Mouse (Mus musculus) forebrain, embryonic 13.5 days (tissue): Measurements from ENCODE around the gene Gpr161. TPM values are rescaled to one million over a fixed set of nuclear protein-coding genes. Genes with fewer than 3 reads are reported as not detected.

Experiments used
- ATAC-seq: fragments of 200-750 bp; cut with Nextera tagmentation; 2 replicates; pipeline ENCODE4 v1.8.0; 2017
- H3K27ac ChIP-seq: fragments of 300-500 bp; sonication (generic); 2 replicates; pipeline ENCODE4 v1.5.1; 2015; ENCODE audit warnings: inconsistent platforms, mild to moderate bottlenecking, moderate library complexity
- H3K27me3 ChIP-seq: fragments of 300-500 bp; sonication (generic); 2 replicates; pipeline ENCODE4 v1.6.1; 2015; ENCODE audit warnings: mild to moderate bottlenecking, inconsistent platforms
- H3K36me3 ChIP-seq: fragments of 300-500 bp; sonication (generic); 2 replicates; pipeline ENCODE4 v1.6.1; 2015; ENCODE audit warnings: mild to moderate bottlenecking, inconsistent platforms; ENCODE audit not compliant: poor library complexity, severe bottlenecking
- H3K4me1 ChIP-seq: fragments of 300-500 bp; sonication (generic); 2 replicates; pipeline ENCODE4 v1.6.1; 2015; ENCODE audit warnings: inconsistent platforms
- H3K4me2 ChIP-seq: fragments of 300-500 bp; sonication (generic); 2 replicates; pipeline ENCODE4 v1.6.1; 2015; ENCODE audit warnings: inconsistent platforms, mild to moderate bottlenecking, moderate library complexity
- H3K4me3 ChIP-seq: fragments of 300-500 bp; sonication (generic); 2 replicates; pipeline ENCODE4 v1.5.1; 2015; ENCODE audit warnings: mild to moderate bottlenecking, inconsistent platforms
- H3K9ac ChIP-seq: fragments of 300-500 bp; sonication (generic); 2 replicates; pipeline ENCODE4 v1.6.1; 2015; ENCODE audit warnings: mild to moderate bottlenecking, inconsistent platforms
- H3K9me3 ChIP-seq: fragments of 300-500 bp; sonication (generic); replicated peaks from 2 replicates; pipeline ENCODE4 v1.6.1; 2016; ENCODE audit warnings: inconsistent platforms
- WGBS: fragments of 180-500 bp; shearing (Covaris S2); methylation state at CpG from one replicate; pipeline ENCODE4 v1.1.7; 2015; 5-methylcytosine and 5-hydroxymethylcytosine counted together
- polyA plus RNA-seq: library from polyadenylated mRNA; unstranded; fragments of >200 nt; fragmentation: Nextera tagmentation; extraction: Ambion mirVana; gene quantifications from 2 replicates; pipeline ENCODE4 v1.2.1, GENCODE M21; 2015

Gene Gpr161
- polyA plus RNA-seq = 3.5 and 4.1 TPM in 2 replicates

- no peak within 1 kb of the TSS for H3K4me3 ChIP-seq
- no peaks in the 10 kb centered on the region for H3K4me1 ChIP-seq
- no peak within 1 kb of the TSS for H3K4me2 ChIP-seq
- H3K36me3 ChIP-seq = peaks cover 45% of the 10 kb centered on the region
- no peak within 1 kb of the TSS for H3K27ac ChIP-seq
- no peak for ATAC-seq
- WGBS = 94% methylated on average over 1 of the region's 1 CpGs
- H3K27me3 ChIP-seq = no peaks in the 10 kb centered on the region
- no peak within 1 kb of the TSS for H3K9ac ChIP-seq
- H3K9me3 ChIP-seq = no peaks in the 10 kb centered on the region
These were observed at the start of gene Gpr161 for GRCm38 (mm10) chr1:165295489-165295888. TSS of gene Gpr161 (plus strand) at chr1:165295789.

GRCm38 (mm10) chr1:165246587-165246986, 49.0 kb upstream of the Gpr161 start:
- Histone ChIP-seq H3K27me3 (no peaks in the 10 kb centered on the region), H3K4me1 (no peaks in the 10 kb centered on the region), H3K9ac (no peak overlapping the region), H3K4me3 (no peak overlapping the region), H3K36me3 (no peaks in the 10 kb centered on the region), H3K27ac (no peak overlapping the region), H3K9me3 (no peaks in the 10 kb centered on the region), H3K4me2 (no peak overlapping the region)
- ATAC-seq = no peak
- 88% methylated on average over 5 of the region's 5 CpGs for WGBS

GRCm38 (mm10) chr1:165247085-165247484, 48.5 kb upstream of the Gpr161 start:
- WGBS = 84% methylated on average over 5 of the region's 5 CpGs
- no peaks in the 10 kb centered on the region for H3K9me3 ChIP-seq
- no peak overlapping the region for H3K4me3 ChIP-seq
- no peak overlapping the region for H3K4me2 ChIP-seq
- H3K27me3 ChIP-seq = no peaks in the 10 kb centered on the region
- H3K27ac ChIP-seq = no peak overlapping the region
- no peaks in the 10 kb centered on the region for H3K36me3 ChIP-seq
- no peak overlapping the region for H3K9ac ChIP-seq
- ATAC-seq = no peak
- no peaks in the 10 kb centered on the region for H3K4me1 ChIP-seq

- Histone ChIP-seq H3K27me3 (no peaks in the 10 kb centered on the region), H3K27ac (no peak overlapping the region), H3K36me3 (no peaks in the 10 kb centered on the region), H3K9me3 (no peaks in the 10 kb centered on the region), H3K4me3 (no peak overlapping the region), H3K4me2 (no peak overlapping the region), H3K9ac (no peak overlapping the region), H3K4me1 (no peaks in the 10 kb centered on the region)
- WGBS = 88% methylated on average over 3 of the region's 3 CpGs
- ATAC-seq = no peak
These were observed 47.8 kb upstream of the Gpr161 start for GRCm38 (mm10) chr1:165247788-165248187.

- H3K36me3 ChIP-seq = no peaks in the 10 kb centered on the region
- no peak overlapping the region for H3K27ac ChIP-seq
- no peaks in the 10 kb centered on the region for H3K9me3 ChIP-seq
- H3K27me3 ChIP-seq = no peaks in the 10 kb centered on the region
- no peak overlapping the region for H3K4me3 ChIP-seq
- no peak overlapping the region for H3K4me2 ChIP-seq
- no peak for ATAC-seq
- H3K4me1 ChIP-seq = no peaks in the 10 kb centered on the region
- H3K9ac ChIP-seq = no peak overlapping the region
- WGBS = 77% methylated on average over 4 of the region's 4 CpGs
These were observed 46.7 kb upstream of the Gpr161 start for GRCm38 (mm10) chr1:165248842-165249241.

GRCm38 (mm10) chr1:165250546-165250945, 45.0 kb upstream of the Gpr161 start:
- no peak overlapping the region for H3K4me2 ChIP-seq
- no peak for ATAC-seq
- H3K9me3 ChIP-seq = no peaks in the 10 kb centered on the region
- H3K27ac ChIP-seq = no peak overlapping the region
- no peak overlapping the region for H3K4me3 ChIP-seq
- WGBS = 91% methylated on average over 2 of the region's 2 CpGs
- no peak overlapping the region for H3K9ac ChIP-seq
- no peaks in the 10 kb centered on the region for H3K36me3 ChIP-seq
- no peaks in the 10 kb centered on the region for H3K4me1 ChIP-seq
- H3K27me3 ChIP-seq = no peaks in the 10 kb centered on the region

- H3K4me1 ChIP-seq = no peaks in the 10 kb centered on the region
- no peak overlapping the region for H3K4me2 ChIP-seq
- H3K27me3 ChIP-seq = no peaks in the 10 kb centered on the region
- H3K9me3 ChIP-seq = no peaks in the 10 kb centered on the region
- no peaks in the 10 kb centered on the region for H3K36me3 ChIP-seq
- H3K9ac ChIP-seq = no peak overlapping the region
- WGBS = 47% methylated on average over 11 of the region's 11 CpGs
- no peak overlapping the region for H3K4me3 ChIP-seq
- ATAC-seq = no peak
- H3K27ac ChIP-seq = no peak overlapping the region
These were observed 43.4 kb upstream of the Gpr161 start for GRCm38 (mm10) chr1:165252027-165252671.

- no peak overlapping the region for H3K4me3 ChIP-seq
These were observed 20.6 kb upstream of the Gpr161 start for GRCm38 (mm10) chr1:165274946-165275345.

GRCm38 (mm10) chr1:165280741-165281140, 14.8 kb upstream of the Gpr161 start:
- Histone ChIP-seq H3K27me3 (no peaks in the 10 kb centered on the region), H3K9me3 (no peaks in the 10 kb centered on the region), H3K36me3 (no peaks in the 10 kb centered on the region), H3K27ac (peak overlapping the region; percentile 93), H3K4me1 (peaks cover 38% of the 10 kb centered on the region), H3K4me2 (peak overlapping the region; percentile 85), H3K9ac (peak overlapping the region; percentile 93), H3K4me3 (peak overlapping the region; percentile 82)
- no peak for ATAC-seq
- 19% methylated on average over 10 of the region's 10 CpGs for WGBS

More at GRCm38 (mm10) chr1:165274946-165275345, 20.6 kb upstream of the Gpr161 start:
- Histone ChIP-seq H3K27me3 (no peaks in the 10 kb centered on the region), H3K36me3 (no peaks in the 10 kb centered on the region), H3K27ac (no peak overlapping the region), H3K9me3 (no peaks in the 10 kb centered on the region), H3K9ac (no peak overlapping the region), H3K4me1 (peaks cover under 1% of the 10 kb centered on the region), H3K4me2 (no peak overlapping the region)
- no peak for ATAC-seq
- WGBS = 82% methylated on average over 6 of the region's 6 CpGs

GRCm38 (mm10) chr1:165281351-165282221, 14.0 kb upstream of the Gpr161 start:
- peak overlapping the region; percentile 85 for H3K4me2 ChIP-seq
- H3K4me3 ChIP-seq = peak overlapping the region; percentile 82
- ATAC-seq = peak; percentile 88
- peak overlapping the region; percentile 93 for H3K9ac ChIP-seq
- H3K27me3 ChIP-seq = no peaks in the 10 kb centered on the region
- peaks cover 42% of the 10 kb centered on the region for H3K4me1 ChIP-seq
- no peaks in the 10 kb centered on the region for H3K9me3 ChIP-seq
- no peaks in the 10 kb centered on the region for H3K36me3 ChIP-seq
- H3K27ac ChIP-seq = peak overlapping the region; percentile 93
- under 1% methylated on average over 31 of the region's 71 CpGs for WGBS

GRCm38 (mm10) chr1:165282222-165282966, 13.2 kb upstream of the Gpr161 start:
- H3K4me1 ChIP-seq = peaks cover 42% of the 10 kb centered on the region
- peak overlapping the region; percentile 85 for H3K4me2 ChIP-seq
- H3K9ac ChIP-seq = peak overlapping the region; percentile 93
- WGBS = under 1% methylated on average over 34 of the region's 35 CpGs
- H3K4me3 ChIP-seq = peak overlapping the region; percentile 82
- H3K27ac ChIP-seq = peak overlapping the region; percentile 93
- no peaks in the 10 kb centered on the region for H3K27me3 ChIP-seq
- H3K9me3 ChIP-seq = no peaks in the 10 kb centered on the region
- H3K36me3 ChIP-seq = no peaks in the 10 kb centered on the region
- peak; percentile 62 for ATAC-seq

GRCm38 (mm10) chr1:165282967-165283345, 12.6 kb upstream of the Gpr161 start:
- 8% methylated on average over 7 of the region's 7 CpGs for WGBS

More at GRCm38 (mm10) chr1:165282967-165283345, 12.6 kb upstream of the Gpr161 start:
- Histone ChIP-seq H3K27ac (no peak overlapping the region; the same call in 1 of the 2 replicates), H3K4me1 (peaks cover 42% of the 10 kb centered on the region), H3K4me2 (peak overlapping the region; percentile 85), H3K27me3 (no peaks in the 10 kb centered on the region), H3K4me3 (peak overlapping the region; percentile 82), H3K9ac (peak overlapping the region; percentile 93), H3K9me3 (no peaks in the 10 kb centered on the region), H3K36me3 (no peaks in the 10 kb centered on the region)
- ATAC-seq = no peak
